Mouse (Mus musculus): ENCODE measurements around the gene Olfr681. TPM values are rescaled to one million over a fixed set of nuclear protein-coding genes. Genes with fewer than 3 reads are reported as not detected.

Gene Olfr681
- not detected for total RNA-seq (2023)

GRCm38 (mm10) chr7:105116536-105116935, at the start of gene Olfr681:
Gene Olfr681, plus strand, starts transcription at chr7:105116836.

GRCm38 (mm10) chr7:105080905-105081304, 35.7 kb upstream of the Olfr681 start, which contains the start of gene Olfr679:
Gene Olfr679, plus strand, starts transcription at chr7:105081205.

GRCm38 (mm10) chr7:105092717-105093116, 23.9 kb upstream of the Olfr681 start, which contains the start of gene Olfr680-ps1:
Gene Olfr680-ps1, minus strand, starts transcription at chr7:105092817.

GRCm38 (mm10) chr7:105146912-105147311, 30.3 kb downstream of the Olfr681 start, which contains the start of gene Olfr683:
Gene Olfr683, minus strand, starts transcription at chr7:105147012.

GRCm38 (mm10) chr7:105163553-105163952, 46.9 kb downstream of the Olfr681 start, which contains the start of gene Olfr684:
Gene Olfr684, minus strand, starts transcription at chr7:105163653.

Other genes starting within 250 kb of the Olfr681 start
- gene Olfr665, start 238.8 kb upstream of the Olfr681 start, total RNA-seq (2023) = not detected
- gene Olfr666, start 220.9 kb upstream of the Olfr681 start, total RNA-seq (2023) = not detected
- not detected for gene Olfr667, start 195.4 kb upstream of the Olfr681 start, total RNA-seq (2023)
- not detected for gene Olfr668, start 188.8 kb upstream of the Olfr681 start, total RNA-seq (2023)
- not detected for gene Olfr669, start 182.6 kb upstream of the Olfr681 start, total RNA-seq (2023)
- not detected for gene Olfr670, start 154.2 kb upstream of the Olfr681 start, total RNA-seq (2023)
- not detected for gene Olfr671, start 137.7 kb upstream of the Olfr681 start, total RNA-seq (2023)
- not detected for gene Olfr672, start 114.8 kb upstream of the Olfr681 start, total RNA-seq (2023)
- gene Olfr675, start 88.4 kb upstream of the Olfr681 start, total RNA-seq (2023) = not detected
- gene Olfr676, start 84.1 kb upstream of the Olfr681 start, total RNA-seq (2023) = not detected
- not detected for gene Olfr677, start 65.5 kb upstream of the Olfr681 start, total RNA-seq (2023)
- gene Olfr678, start 52.4 kb upstream of the Olfr681 start, total RNA-seq (2023) = not detected
- not detected for gene Olfr679, start 35.6 kb upstream of the Olfr681 start, total RNA-seq (2023)
- not detected for gene Olfr680-ps1, start 24.0 kb upstream of the Olfr681 start, total RNA-seq (2023)
- not detected for gene Olfr683, start 30.2 kb downstream of the Olfr681 start, total RNA-seq (2023)
- gene Olfr684, start 46.8 kb downstream of the Olfr681 start, total RNA-seq (2023) = not detected
- gene Olfr685, start 69.2 kb downstream of the Olfr681 start, total RNA-seq (2023) = not detected
- not detected for gene Olfr686, start 90.6 kb downstream of the Olfr681 start, total RNA-seq (2023)
- gene Olfr688, start 171.3 kb downstream of the Olfr681 start, total RNA-seq (2023) = not detected
- gene Olfr689, start 194.3 kb downstream of the Olfr681 start, total RNA-seq (2023) = not detected
- not detected for gene Olfr690, start 217.3 kb downstream of the Olfr681 start, total RNA-seq (2023)
- gene Olfr691, start 225.4 kb downstream of the Olfr681 start, total RNA-seq (2023) = not detected